Mouse (Mus musculus) lung, adult 18-20 months (tissue): ENCODE measurements around the gene B3gnt6.
"Not testable (repeated sequence)": the region's sequence is repeated elsewhere in the genome, so short reads cannot be mapped to it uniquely, and the experiment has no call there.

Source experiments
- DNase-seq, 2 experiments: peaks; one replicate each; pipeline ENCODE4 v3.0.0; 2022; ENCODE audit warnings: mixed read lengths in 2 of 2

Gene B3gnt6

GRCm38 (mm10) chr7:98199381-98199780 is at the start of gene B3gnt6:
TSS of gene B3gnt6 (minus strand) at chr7:98199481.
- no peak for DNase-seq

GRCm38 (mm10) chr7:98236686-98237359 is 37.5 kb upstream of the B3gnt6 start:
- no peak for DNase-seq

GRCm38 (mm10) chr7:98223796-98224195 is 24.5 kb upstream of the B3gnt6 start:
- DNase-seq, result no peak

GRCm38 (mm10) chr7:98216713-98217112 is 17.4 kb upstream of the B3gnt6 start:
- no peak for DNase-seq

- DNase-seq, result no peak
Measured at GRCm38 (mm10) chr7:98202946-98203345, 3.7 kb upstream of the B3gnt6 start.

- no peak for DNase-seq
Measured at GRCm38 (mm10) chr7:98201493-98202028, 2.3 kb upstream of the B3gnt6 start.

GRCm38 (mm10) chr7:98200396-98200795 is 1.1 kb upstream of the B3gnt6 start:
- DNase-seq, result no peak

GRCm38 (mm10) chr7:98195151-98195801 is 4.0 kb downstream of the B3gnt6 start:
- no peak for DNase-seq

- no peak for DNase-seq
Measured at GRCm38 (mm10) chr7:98194026-98194792, 5.1 kb downstream of the B3gnt6 start.

- peak; percentile 32 to 33 for DNase-seq
Measured at GRCm38 (mm10) chr7:98193515-98194025, 5.7 kb downstream of the B3gnt6 start.

- DNase-seq, result peak; percentile 37 to 56
Measured at GRCm38 (mm10) chr7:98191571-98192250, 7.6 kb downstream of the B3gnt6 start.

- no peak for DNase-seq
Measured at GRCm38 (mm10) chr7:98190578-98190977, 8.7 kb downstream of the B3gnt6 start.

GRCm38 (mm10) chr7:98189745-98190144 is 9.5 kb downstream of the B3gnt6 start:
- DNase-seq, result peak; percentile 17 to 48

- no peak for DNase-seq
Measured at GRCm38 (mm10) chr7:98188680-98189079, 10.6 kb downstream of the B3gnt6 start.

- DNase-seq, result no peak
Measured at GRCm38 (mm10) chr7:98188238-98188637, 11.0 kb downstream of the B3gnt6 start.

GRCm38 (mm10) chr7:98187332-98187731 is 11.9 kb downstream of the B3gnt6 start:
- not testable (repeated sequence) for DNase-seq

GRCm38 (mm10) chr7:98186637-98187036 is 12.6 kb downstream of the B3gnt6 start:
- DNase-seq, result no peak

- DNase-seq, result no peak
Measured at GRCm38 (mm10) chr7:98185326-98185725, 14.0 kb downstream of the B3gnt6 start.

- peak in 1 of 2 experiments; percentile 41 for DNase-seq
Measured at GRCm38 (mm10) chr7:98178560-98179231, 20.6 kb downstream of the B3gnt6 start.

- DNase-seq, result peak; percentile 67 to 80
Measured at GRCm38 (mm10) chr7:98177929-98178559, 21.2 kb downstream of the B3gnt6 start, which contains the start of gene Capn5. TSS of gene Capn5 (minus strand) at chr7:98178274.

- no peak for DNase-seq
Measured at GRCm38 (mm10) chr7:98177566-98177928, 21.7 kb downstream of the B3gnt6 start.
